Mouse (Mus musculus) thymus, postnatal 0 days (tissue): Measurements from ENCODE around the gene Pip4k2a. TPM values are rescaled to one million over a fixed set of nuclear protein-coding genes. Genes with fewer than 3 reads are reported as not detected.
"Not testable (repeated sequence)": the region's sequence is repeated elsewhere in the genome, so short reads cannot be mapped to it uniquely, and the experiment has no call there.

Experiments used
- DNase-seq: peaks from one replicate; pipeline ENCODE4 v3.0.0-alpha.2; 2015; ENCODE audit warnings: low spot score
- polyA plus RNA-seq: library from polyadenylated mRNA; unstranded; fragments of >200 nt; fragmentation: Nextera tagmentation; extraction: Ambion mirVana; gene quantifications from 2 replicates; pipeline ENCODE4 v1.2.1, GENCODE M21; 2015

Gene Pip4k2a
- polyA plus RNA-seq: 51.2 and 53.7 TPM in 2 replicates

GRCm38 (mm10) chr2:18998054-18998478, at the start of gene Pip4k2a, which contains the start of gene 4930426L09Rik:
Pip4k2a (minus strand) TSS chr2:18998126.
4930426L09Rik (plus strand) TSS chr2:18998343.
- DNase-seq: peak; percentile 96

- DNase-seq: no peak
Observed at GRCm38 (mm10) chr2:19037907-19038570, 40.1 kb upstream of the Pip4k2a start.

- no peak for DNase-seq
Observed at GRCm38 (mm10) chr2:19037430-19037829, 39.5 kb upstream of the Pip4k2a start.

- no peak for DNase-seq
Observed at GRCm38 (mm10) chr2:19024807-19025206, 26.9 kb upstream of the Pip4k2a start.

- DNase-seq: no peak
Observed at GRCm38 (mm10) chr2:19018034-19018433, 20.1 kb upstream of the Pip4k2a start.

GRCm38 (mm10) chr2:19016839-19017238, 18.9 kb upstream of the Pip4k2a start:
- DNase-seq: no peak

- DNase-seq: peak; percentile 90
Observed at GRCm38 (mm10) chr2:19016348-19016747, 18.4 kb upstream of the Pip4k2a start.

GRCm38 (mm10) chr2:19011443-19011842, 13.5 kb upstream of the Pip4k2a start:
- DNase-seq: no peak

- DNase-seq: not testable (repeated sequence)
Observed at GRCm38 (mm10) chr2:19010541-19010940, 12.6 kb upstream of the Pip4k2a start.

- DNase-seq: peak; percentile 77
Observed at GRCm38 (mm10) chr2:19007580-19007979, 9.7 kb upstream of the Pip4k2a start.

GRCm38 (mm10) chr2:19006124-19006523, 8.2 kb upstream of the Pip4k2a start:
- peak; percentile 46 for DNase-seq

GRCm38 (mm10) chr2:19004801-19005200, 6.9 kb upstream of the Pip4k2a start:
- peak; percentile 34 for DNase-seq

GRCm38 (mm10) chr2:18999395-18999794, 1.5 kb upstream of the Pip4k2a start:
- no peak for DNase-seq

- DNase-seq: no peak
Observed at GRCm38 (mm10) chr2:18997387-18997971, 447 bp downstream of the Pip4k2a start.

GRCm38 (mm10) chr2:18996451-18997211, 1.3 kb downstream of the Pip4k2a start:
- peak; percentile 52 for DNase-seq

- no peak for DNase-seq
Observed at GRCm38 (mm10) chr2:18992512-18993510, 5.1 kb downstream of the Pip4k2a start.

- no peak for DNase-seq
Observed at GRCm38 (mm10) chr2:18988885-18989284, 9.0 kb downstream of the Pip4k2a start.

GRCm38 (mm10) chr2:18985506-18985905, 12.4 kb downstream of the Pip4k2a start:
- no peak for DNase-seq

GRCm38 (mm10) chr2:18984095-18984847, 13.7 kb downstream of the Pip4k2a start:
- DNase-seq: peak; percentile 37

GRCm38 (mm10) chr2:18983546-18983945, 14.4 kb downstream of the Pip4k2a start:
- no peak for DNase-seq
